Mouse (Mus musculus) lung, adult 2 months (tissue): ENCODE results near the gene Pla2g2f.

Source experiments
- CTCF ChIP-seq: fragments of 200-500 bp; IDR thresholded peaks from 2 replicates; pipeline ENCODE4 v1.5.1; 2011; ENCODE audit warnings: mild to moderate bottlenecking, low read length, control low read depth; ENCODE audit not compliant: insufficient read depth
- POLR2A ChIP-seq: fragments of 200-500 bp; IDR thresholded peaks from 2 replicates; pipeline ENCODE4 v1.6.1; 2011; ENCODE audit warnings: low read depth, mild to moderate bottlenecking, control low read depth, low read length, borderline replicate concordance; ENCODE audit errors: extremely low read depth

GRCm38 (mm10) chr4:138745884-138746283 lies 11.5 kb downstream of the Pla2g2f start:
- TF ChIP-seq CTCF (no peak), POLR2A (no peak)
